Comparison of ENCODE assay signal across 9 mouse cellular contexts in the genomic region with DNA sequence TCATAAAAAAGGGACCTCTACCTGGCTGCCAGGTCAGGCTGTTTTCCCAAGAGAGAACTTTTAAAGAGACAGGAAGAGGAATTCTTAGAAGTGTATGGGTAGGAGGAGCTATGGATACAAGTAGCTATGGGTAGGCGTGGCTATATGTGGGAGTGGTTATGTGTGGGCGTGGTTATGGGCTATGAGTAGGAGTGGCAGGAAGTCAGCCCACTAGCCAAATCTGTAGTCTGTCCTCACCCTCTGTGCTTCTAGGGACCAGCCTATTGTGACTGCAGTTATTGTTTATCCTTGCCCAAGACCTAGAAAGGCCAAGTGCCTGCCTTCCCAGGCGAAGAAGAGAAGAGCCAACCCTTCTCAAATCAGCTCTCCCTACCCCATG. TPM values are rescaled to one million over a fixed set of nuclear protein-coding genes. Genes with fewer than 3 reads are reported as not detected.
A peak's percentile ranks its signal among the peaks of the same experiment; 100 is the strongest.
DNase-seq lines count a peak whose midpoint lies in the region; ATAC-seq and TF ChIP-seq lines count a peak whose summit lies in the region.
"Had no signal": no experiment of that assay in that cellular context is flagged by ENCODE, and none has a peak within 500 bp of the region (broad histone marks: within the 10 kb centered on the region; RNA-seq: fewer than 3 reads in every experiment).

No protein-coding gene starts in this region.

- no peaks in the 10 kb centered on the region for H3K27me3 ChIP-seq in intestine, postnatal 0 days (replicated peaks; ENCODE audit: control insufficient read depth, insufficient read depth, low read length)
- no peaks in the 10 kb centered on the region for H3K27me3 ChIP-seq in stomach, embryonic 16.5 days (ENCODE audit: control insufficient read depth, insufficient read depth, low read length)

- intact Hi-C loops in gastrocnemius, postnatal 14 days (cut with DNase I; ENCODE audit: low total_unique reads), result no loop called here

- no peak overlapping the region for H3K4me2 ChIP-seq in intestine, postnatal 0 days (replicated peaks; ENCODE audit: low read depth)
- no peak overlapping the region for H3K4me2 ChIP-seq in stomach, embryonic 16.5 days (ENCODE audit: low read depth, low read length)

- no peak for TF ChIP-seq POLR2A in cortical plate, adult 2 months (IDR thresholded peaks at IDR 0.05; ENCODE audit: extremely low read depth, insufficient read depth, low read length)

- no peak overlapping the region for H3K4me3 ChIP-seq in cortical plate, adult 2 months (ENCODE audit: insufficient read depth, low read length)
- H3K4me3 ChIP-seq in intestine, postnatal 0 days (ENCODE audit: low read depth, low read length), result no peak overlapping the region
- H3K4me3 ChIP-seq in stomach, embryonic 16.5 days (replicated peaks; ENCODE audit: low read length), result no peak overlapping the region

- ATAC-seq in intestine, postnatal 0 days, result peak; percentile 66
- peak; percentile 33; the same call in 1 of the 2 replicates for ATAC-seq in stomach, embryonic 16.5 days (ENCODE audit: insufficient read depth, low FRiP score)

- H3K27ac ChIP-seq in cortical plate, adult 2 months (ENCODE audit: insufficient read depth, low read length), result 0 out of 2 replicates have a peak overlapping the region, but pooled peaks have one; percentile 1
- H3K27ac ChIP-seq in intestine, postnatal 0 days (ENCODE audit: low read depth, low read length), result no peak overlapping the region
- no peak overlapping the region for H3K27ac ChIP-seq in stomach, embryonic 16.5 days (ENCODE audit: low read length)

- peaks cover 10% of the 10 kb centered on the region for H3K4me1 ChIP-seq in cortical plate, adult 2 months (ENCODE audit: control insufficient read depth, insufficient read depth, low read length)
- no peaks in the 10 kb centered on the region for H3K4me1 ChIP-seq in intestine, postnatal 0 days (replicated peaks; ENCODE audit: control insufficient read depth, insufficient read depth, low read length)
- H3K4me1 ChIP-seq in stomach, embryonic 16.5 days (ENCODE audit: control insufficient read depth, insufficient read depth, low read length), result no peaks in the 10 kb centered on the region

- 34% methylated on average over 3 of the region's 3 CpGs for WGBS in intestine, postnatal 0 days
- WGBS in stomach, embryonic 16.5 days, result 40% methylated on average over 3 of the region's 3 CpGs

- no peak for TF ChIP-seq CTCF in cortical plate, adult 2 months (IDR thresholded peaks at IDR 0.05; ENCODE audit: extremely low read depth, insufficient read depth, low read length)
- no peak for TF ChIP-seq CTCF in intestine, postnatal 0 days (IDR thresholded peaks at IDR 0.05; ENCODE audit: low read depth)

- H3K9me3 ChIP-seq in intestine, postnatal 0 days (ENCODE audit: control insufficient read depth), result no peaks in the 10 kb centered on the region
- H3K9me3 ChIP-seq in stomach, embryonic 16.5 days (replicated peaks; ENCODE audit: control insufficient read depth, low read length), result no peaks in the 10 kb centered on the region

- no peaks in the 10 kb centered on the region for H3K36me3 ChIP-seq in intestine, postnatal 0 days (ENCODE audit: control insufficient read depth, insufficient read depth)
- H3K36me3 ChIP-seq in stomach, embryonic 16.5 days (ENCODE audit: control insufficient read depth, insufficient read depth, low read length), result no peaks in the 10 kb centered on the region

- no peak overlapping the region for H3K9ac ChIP-seq in intestine, postnatal 0 days (ENCODE audit: low read depth, low read length)
- H3K9ac ChIP-seq in stomach, embryonic 16.5 days (ENCODE audit: low read length), result no peak overlapping the region

- peak; percentile 45 for DNase-seq in thymus, postnatal 0 days (ENCODE audit: low spot score)
- no peak for DNase-seq in thymus, postnatal 10 days (ENCODE audit: low spot score in 2 of 2)
- no peak for DNase-seq in gastrocnemius, postnatal 14 days
- no peak for DNase-seq in heart, adult 18-20 months
- no peak for DNase-seq in gastrocnemius, postnatal 25 days

RNA-seq across cellular contexts. Expression of a gene that starts 13.9 kb away (rescaled TPM):
- 33.7 and 34.1 TPM in 2 replicates for polyA plus RNA-seq in thymus, postnatal 0 days (2015; fragmentation: Nextera tagmentation; extraction: Ambion mirVana)
- polyA plus RNA-seq in cortical plate, adult 2 months (2012; rRNA removed), result 21.4 and 24.9 TPM in 2 replicates
- polyA plus RNA-seq in intestine, postnatal 0 days (2015; fragmentation: Nextera tagmentation; extraction: Ambion mirVana), result 18.1 and 19.0 TPM in 2 replicates
- polyA plus RNA-seq in stomach, embryonic 16.5 days (2015; fragmentation: Nextera tagmentation; extraction: Ambion mirVana), result 32.4 and 35.4 TPM in 2 replicates
- total RNA-seq in gastrocnemius, postnatal 14 days (2021), result 10 to 100 TPM in 1 of 2 experiments, 1 to 10 TPM in 1; 8.1 to 10.8 TPM
- total RNA-seq in heart, adult 18-20 months (2021), result 10 to 100 TPM; 12.3 to 13.8 TPM
- total RNA-seq in gastrocnemius, postnatal 25 days (2021), result 10 to 100 TPM; 11.4 to 12.1 TPM

RNA-seq across cellular contexts. Expression of a gene that starts 26.5 kb away (rescaled TPM):
- 0.14 TPM in 1 of 2 replicates, not detected in the other for polyA plus RNA-seq in thymus, postnatal 0 days (2015; fragmentation: Nextera tagmentation; extraction: Ambion mirVana)
- 80.9 and 90.5 TPM in 2 replicates for polyA plus RNA-seq in cortical plate, adult 2 months (2012; rRNA removed)
- 0.76 and 0.91 TPM in 2 replicates for polyA plus RNA-seq in intestine, postnatal 0 days (2015; fragmentation: Nextera tagmentation; extraction: Ambion mirVana)
- 1.2 and 1.6 TPM in 2 replicates for polyA plus RNA-seq in stomach, embryonic 16.5 days (2015; fragmentation: Nextera tagmentation; extraction: Ambion mirVana)
- total RNA-seq in gastrocnemius, postnatal 14 days (2021), result 1 to 10 TPM; 2.0 to 2.6 TPM
- 1 to 10 TPM; 3.3 to 5.3 TPM for total RNA-seq in heart, adult 18-20 months (2021)
- 1 to 10 TPM in 1 of 2 experiments, under 1 TPM in 1; 0.78 to 4.0 TPM for total RNA-seq in gastrocnemius, postnatal 25 days (2021)
- total RNA-seq: neutrophil, adult 5-6 weeks had no signal

Comparison
In these comparisons a context has a peak if more than half of its experiments do, and no peak if none do; other contexts are left out.
1. RNA of a gene that starts 26.5 kb away (polyA plus RNA-seq): 80.9 to 90.5 TPM in cortical plate, adult 2 months; 1.2 to 1.6 TPM in stomach, embryonic 16.5 days, 0.76 to 0.91 TPM in intestine, postnatal 0 days and 0.14 TPM in thymus, postnatal 0 days; every median in the first group is over 10 times any median in the second.